Mouse (Mus musculus): ENCODE data around the gene Ly6g6e.

The Ly6g6e gene

DNA sequence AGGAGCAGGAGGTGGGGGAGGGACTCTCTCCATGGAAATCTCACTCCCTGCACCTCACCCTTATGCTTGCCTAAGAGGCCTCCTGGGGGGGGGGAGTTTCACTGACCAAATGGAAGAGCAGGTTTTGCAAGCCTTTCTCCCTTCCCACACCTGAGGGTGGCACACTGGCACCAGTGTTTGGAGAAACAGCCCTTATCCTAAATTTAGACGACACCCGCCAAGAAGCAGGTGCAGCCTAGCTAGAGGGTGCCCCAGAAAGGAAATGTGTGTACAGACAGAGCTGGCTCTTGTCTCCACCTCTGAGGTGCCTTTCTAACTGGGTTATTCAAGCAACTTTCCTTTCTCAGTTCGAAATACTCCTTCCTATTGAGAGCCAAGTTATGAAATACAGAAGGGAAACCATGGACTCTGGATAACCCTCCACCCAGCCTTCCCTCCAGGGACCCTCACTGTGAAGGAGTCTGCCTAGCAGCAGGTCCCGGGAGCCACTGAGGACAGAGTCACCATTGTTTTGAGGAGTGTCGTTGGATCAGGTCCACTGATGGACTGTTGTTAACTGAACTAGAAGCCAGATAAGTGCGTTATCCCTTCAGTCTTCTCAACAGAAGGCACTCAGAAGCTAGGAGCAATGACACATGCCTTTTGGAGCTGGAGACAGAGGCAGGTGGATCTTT, 6.0 kb upstream of the Ly6g6e start:
- in situ Hi-C loops (cut with MboI; ENCODE audit: low sequenced_read_pairs) = no loop called here

DNA sequence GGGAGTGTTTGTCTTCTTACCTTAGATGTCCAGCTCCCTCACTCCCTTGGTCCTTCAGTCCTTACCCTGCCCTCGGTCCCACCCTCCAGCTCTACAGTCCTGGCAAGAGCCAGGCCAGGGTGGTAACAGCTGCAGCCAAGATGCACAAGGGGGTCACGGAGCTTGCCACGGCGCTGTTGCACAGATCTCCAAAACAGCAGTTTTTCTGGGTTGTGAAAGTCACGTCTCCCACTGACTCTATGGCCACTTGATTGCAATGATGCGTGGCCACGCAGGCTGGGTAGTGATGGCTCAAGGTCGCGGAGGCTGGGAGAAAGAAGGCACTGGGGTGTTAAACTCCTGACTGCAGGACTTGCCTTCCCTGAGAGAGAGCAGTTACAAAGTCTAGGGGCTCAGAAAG, 5.2 kb upstream of the Ly6g6e start:
- in situ Hi-C loops (cut with MboI; ENCODE audit: low sequenced_read_pairs) = no loop called here

DNA sequence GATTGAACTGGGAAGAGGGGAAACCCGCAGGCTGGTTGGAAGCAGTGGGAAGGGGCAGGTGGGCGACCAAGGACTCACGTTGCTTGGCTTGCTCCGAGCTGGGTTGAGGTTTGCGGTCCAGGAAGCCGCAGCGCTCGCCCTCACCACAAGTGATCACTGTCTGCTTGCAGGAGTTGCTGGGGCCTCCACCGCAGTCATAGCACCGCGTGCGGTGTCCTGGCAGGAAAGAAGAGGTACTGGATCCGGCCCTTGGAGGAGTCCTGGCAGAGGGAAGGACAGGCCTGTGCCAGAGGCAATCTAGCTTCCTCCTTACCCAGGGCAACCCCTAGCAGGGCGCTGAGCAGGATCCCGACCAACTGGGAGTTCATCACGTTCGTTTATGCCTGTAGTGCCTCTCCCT, 2.6 kb upstream of the Ly6g6e start:
- in situ Hi-C loops (cut with MboI; ENCODE audit: low sequenced_read_pairs) = no loop called here

- in situ Hi-C loops (cut with MboI; ENCODE audit: low sequenced_read_pairs) = no loop called here
Observed at GRCm38 (mm10) chr17:35077285-35077684, 583 bp downstream of the Ly6g6e start.

DNA sequence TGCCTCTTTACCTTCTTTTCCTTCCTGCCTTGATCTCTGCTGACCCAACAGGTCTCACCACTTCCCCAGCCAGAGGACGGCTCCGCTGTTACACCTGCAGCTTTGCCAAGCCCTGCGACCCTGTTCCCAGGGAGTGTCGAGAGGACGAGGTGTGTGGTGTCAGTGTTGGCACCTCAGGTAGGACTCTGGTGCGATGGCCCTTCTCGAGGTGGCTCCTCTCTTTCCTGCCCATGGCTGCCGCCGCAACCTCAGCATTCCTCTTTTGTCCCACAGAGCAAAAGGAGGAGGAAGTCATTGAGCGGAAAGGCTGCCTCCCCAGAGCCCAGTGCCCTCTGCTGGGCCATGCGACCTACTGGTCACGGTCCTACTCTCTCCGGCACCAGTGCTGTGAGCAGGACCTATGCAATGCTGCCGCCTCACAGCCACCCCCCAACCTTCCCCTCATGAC, 1.1 kb downstream of the Ly6g6e start, which contains the start of gene Ly6g6d:
Gene Ly6g6d (minus strand): TSS at position 280 of the 448 bp plus-strand sequence.
- in situ Hi-C loops (cut with MboI; ENCODE audit: low sequenced_read_pairs) = no loop called here

- in situ Hi-C loops (cut with MboI; ENCODE audit: low sequenced_read_pairs) = no loop called here
Observed at GRCm38 (mm10) chr17:35079778-35080177, 3.1 kb downstream of the Ly6g6e start.

- in situ Hi-C loops (cut with MboI; ENCODE audit: low sequenced_read_pairs) = no loop called here
Observed at GRCm38 (mm10) chr17:35080248-35080647, 3.5 kb downstream of the Ly6g6e start.

GRCm38 (mm10) chr17:35080710-35081109, 4.0 kb downstream of the Ly6g6e start:
- in situ Hi-C loops (cut with MboI; ENCODE audit: low sequenced_read_pairs) = no loop called here

- in situ Hi-C loops (cut with MboI; ENCODE audit: low sequenced_read_pairs) = no loop called here
Observed at GRCm38 (mm10) chr17:35082841-35083576, 6.3 kb downstream of the Ly6g6e start.

DNA sequence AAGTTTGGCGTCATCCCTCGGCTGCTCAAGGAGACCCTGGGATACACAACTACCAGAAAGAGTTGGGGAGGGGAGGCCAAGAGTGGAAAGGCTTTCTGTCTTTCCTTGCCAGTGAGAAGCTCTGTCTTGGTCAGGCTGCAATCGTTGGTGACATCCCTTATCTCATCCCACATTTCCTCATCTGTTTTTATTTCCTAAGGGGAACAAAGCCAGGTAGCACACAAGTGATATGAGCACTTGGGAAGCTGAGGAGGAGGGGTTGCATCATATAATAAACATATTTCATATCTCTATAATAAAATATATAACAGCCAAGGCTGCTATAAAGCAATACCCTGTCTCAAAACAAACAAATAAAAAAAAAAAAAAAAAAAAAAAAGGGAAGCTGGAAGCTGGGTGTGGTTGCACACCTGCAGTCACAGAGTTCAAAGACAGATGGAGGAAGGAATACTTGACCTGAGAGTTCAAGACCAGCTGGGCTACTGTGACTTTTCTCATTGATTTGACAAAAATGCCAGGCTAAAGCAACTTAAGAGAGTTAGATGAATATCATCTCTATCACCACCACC, 7.3 kb downstream of the Ly6g6e start:
- in situ Hi-C loops (cut with MboI; ENCODE audit: low sequenced_read_pairs) = no loop called here

- in situ Hi-C loops (cut with MboI; ENCODE audit: low sequenced_read_pairs) = no loop called here
Observed at GRCm38 (mm10) chr17:35085208-35085865, 8.6 kb downstream of the Ly6g6e start, which contains the start of gene Ly6g6f. TSS of gene Ly6g6f (minus strand) at chr17:35085610.

DNA sequence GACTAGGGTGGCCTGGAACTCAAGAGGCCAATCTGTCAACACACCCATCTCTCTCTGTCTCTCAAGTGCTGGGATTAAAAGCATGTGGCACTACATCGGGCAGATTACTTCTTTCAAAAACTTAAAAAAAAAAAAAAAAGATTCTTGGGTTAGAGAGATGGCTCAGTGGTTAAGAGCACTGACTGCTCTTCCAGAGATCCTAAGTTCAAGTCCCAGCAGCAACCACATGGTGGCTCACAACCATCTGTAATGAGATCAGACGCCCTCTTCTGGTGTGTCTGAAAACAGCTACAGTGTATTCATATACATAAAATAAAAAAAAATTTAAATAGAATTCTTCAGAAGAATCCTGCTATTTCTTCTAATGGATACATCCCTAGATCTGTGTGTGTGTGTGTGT, 11.4 kb downstream of the Ly6g6e start:
- in situ Hi-C loops (cut with MboI; ENCODE audit: low sequenced_read_pairs) = no loop called here

DNA sequence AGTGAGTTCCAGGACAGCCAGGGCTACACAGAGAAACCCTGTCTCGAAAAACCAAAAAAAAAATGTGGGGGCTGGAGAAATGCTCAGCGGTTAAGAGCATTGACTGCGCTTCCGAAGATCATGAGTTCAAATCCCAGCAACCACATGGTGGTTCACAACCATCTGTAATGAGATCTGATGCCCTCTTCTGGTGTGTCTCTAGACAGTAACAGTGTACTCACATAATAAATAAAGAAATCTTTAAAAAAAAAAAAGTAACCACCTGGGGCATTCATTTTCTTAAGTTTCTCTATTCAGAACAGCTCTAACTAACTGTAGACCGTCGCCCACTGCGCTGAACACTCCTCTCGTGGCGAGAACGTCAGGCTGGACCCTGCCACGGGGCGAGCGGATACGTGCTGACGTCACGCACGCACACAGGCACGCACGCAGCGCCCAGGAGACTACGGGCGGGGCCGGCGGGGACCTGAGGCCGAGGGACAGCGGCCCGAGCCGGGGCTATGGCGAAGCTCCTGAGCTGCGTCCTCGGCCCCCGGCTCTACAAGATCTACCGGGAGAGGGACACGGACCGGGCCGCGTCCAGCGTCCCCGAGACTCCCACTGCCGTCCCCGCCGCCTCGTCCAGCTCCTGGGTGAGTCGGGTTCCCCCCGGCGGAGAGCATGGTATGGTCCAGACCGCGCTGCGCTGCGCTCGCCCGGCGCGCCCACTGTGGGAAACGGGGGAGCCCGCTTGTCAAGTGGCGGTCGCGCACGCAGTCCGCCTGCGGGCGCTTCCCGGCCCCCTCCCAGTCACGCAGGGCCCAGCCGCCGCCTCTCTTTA, 12.3 kb downstream of the Ly6g6e start, which contains the start of gene Abhd16a:
Gene Abhd16a (plus strand): TSS at position 439 of the 820 bp plus-strand sequence.
- in situ Hi-C loops (cut with MboI; ENCODE audit: low sequenced_read_pairs) = no loop called here

DNA sequence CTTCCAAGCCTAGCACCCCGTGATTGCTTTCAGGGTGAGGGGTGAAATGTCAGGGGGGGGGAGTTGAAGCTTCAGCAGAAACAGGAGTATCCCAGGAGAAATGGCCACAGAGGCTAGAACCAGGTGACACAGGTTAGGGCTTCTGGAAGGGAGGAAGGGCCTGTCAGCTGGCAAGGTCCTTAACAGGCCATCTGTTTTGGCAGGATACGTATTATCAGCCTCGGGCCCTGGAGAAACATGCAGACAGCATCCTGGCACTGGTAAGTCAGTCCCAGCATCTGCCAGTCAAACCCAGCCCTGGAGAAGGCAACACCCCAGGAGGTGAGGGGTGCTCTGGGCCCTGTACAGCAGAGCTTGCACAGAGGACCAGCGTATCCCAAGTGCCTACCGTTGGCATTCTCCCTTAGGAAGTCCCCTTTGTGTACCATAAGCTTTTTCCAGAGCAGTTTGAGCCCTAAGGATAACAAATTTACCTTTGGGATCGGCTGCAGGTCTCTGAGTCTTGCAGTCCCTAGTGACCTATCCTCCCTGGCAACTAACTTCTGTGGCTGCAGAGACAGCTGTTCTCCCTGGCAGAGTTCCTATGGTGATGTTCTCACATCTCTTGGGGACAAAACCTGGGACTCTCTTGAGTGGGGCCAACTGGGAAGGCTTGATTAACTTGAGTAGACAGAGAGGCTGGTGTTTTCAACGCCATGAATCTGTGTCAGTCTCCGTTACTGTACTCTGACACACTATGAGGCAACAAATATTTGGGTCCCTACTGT, 13.6 kb downstream of the Ly6g6e start:
- in situ Hi-C loops (cut with MboI; ENCODE audit: low sequenced_read_pairs) = no loop called here

- in situ Hi-C loops (cut with MboI; ENCODE audit: low sequenced_read_pairs) = no loop called here
Observed at GRCm38 (mm10) chr17:35092403-35093198, 15.9 kb downstream of the Ly6g6e start.

- in situ Hi-C loops (cut with MboI; ENCODE audit: low sequenced_read_pairs) = no loop called here
Observed at GRCm38 (mm10) chr17:35094475-35095365, 18.0 kb downstream of the Ly6g6e start.

- in situ Hi-C loops (cut with MboI; ENCODE audit: low sequenced_read_pairs) = no loop called here
Observed at GRCm38 (mm10) chr17:35096597-35096996, 19.9 kb downstream of the Ly6g6e start.

- in situ Hi-C loops (cut with MboI; ENCODE audit: low sequenced_read_pairs) = no loop called here
Observed at GRCm38 (mm10) chr17:35097164-35097655, 20.5 kb downstream of the Ly6g6e start.

Measured in CH12F3 (cell line).